Mouse (Mus musculus) heart, postnatal 10 days (tissue): ENCODE data around the gene Gm3182. TPM values are rescaled to one million over a fixed set of nuclear protein-coding genes. Genes with fewer than 3 reads are reported as not detected.
"Not testable (repeated sequence)": the region's sequence is repeated elsewhere in the genome, so short reads cannot be mapped to it uniquely, and the experiment has no call there.

Experiments
- DNase-seq, 2 experiments: peaks; one replicate each; pipeline ENCODE4 v3.0.0; 2021
- intact Hi-C: fragments of 180-260 bp; cut with DNase I; formaldehyde crosslinking; loops from one replicate; pipeline ENCODE4 v1.15.1; 2025
- total RNA-seq, 2 experiments: library from RNA; stranded (reverse); gene quantifications; 2 replicates each; pipeline ENCODE4 v1.2.3; 2021

The Gm3182 gene
- not detected for total RNA-seq

- DNase-seq, intact Hi-C loops: not testable (repeated sequence)
Measured at GRCm38 (mm10) chr14:4481445-4481844, at the start of gene Gm3182. Gm3182 (plus strand) TSS chr14:4481745.

GRCm38 (mm10) chr14:4499425-4499824 lies 17.9 kb downstream of the Gm3182 start:
- intact Hi-C loops, result not testable (repeated sequence)

More at GRCm38 (mm10) chr14:4499425-4499824, 17.9 kb downstream of the Gm3182 start:
- DNase-seq, result not testable (repeated sequence)

Other genes starting within 250 kb of the Gm3182 start
- not detected for gene Gm3138, start 232.1 kb upstream of the Gm3182 start, total RNA-seq
- gene Gm3149, start 164.5 kb upstream of the Gm3182 start, total RNA-seq, result not detected
- gene 2610042L04Rik, start 147.0 kb upstream of the Gm3182 start, total RNA-seq, result under 1 TPM; 0.42 to 0.45 TPM
- gene Gm3159, start 84.2 kb upstream of the Gm3182 start, total RNA-seq, result not detected
- under 1 TPM in 1 of 2 experiments, not detected in 1; 0.94 TPM for gene Gm3164, start 66.3 kb upstream of the Gm3182 start, total RNA-seq
- not detected for gene Gm3173, start 50.8 kb upstream of the Gm3182 start, total RNA-seq
- gene Gm3047, start 73.7 kb downstream of the Gm3182 start, total RNA-seq, result not detected
- not detected for gene Gm8159, start 150.6 kb downstream of the Gm3182 start, total RNA-seq
- gene Gm3239, start 182.4 kb downstream of the Gm3182 start, total RNA-seq, result not detected
- not detected for gene Gm7876, start 227.5 kb downstream of the Gm3182 start, total RNA-seq
- under 1 TPM; 0.29 to 0.35 TPM for gene Gm3252, start 245.0 kb downstream of the Gm3182 start, total RNA-seq